Mouse (Mus musculus) left cerebral cortex, postnatal 4 days (tissue): ENCODE measurements around the gene 4931406P16Rik. TPM values are rescaled to one million over a fixed set of nuclear protein-coding genes. Genes with fewer than 3 reads are reported as not detected.
"Not testable (repeated sequence)": the region's sequence is repeated elsewhere in the genome, so short reads cannot be mapped to it uniquely, and the experiment has no call there.

Experiments
- DNase-seq: peaks from one replicate; pipeline ENCODE4 v3.0.0-alpha.2; 2022
- intact Hi-C: fragments of 180-260 bp; cut with DNase I; formaldehyde crosslinking; loops from one replicate; pipeline ENCODE4 v1.15.1; 2025
- total RNA-seq, 2 experiments: library from RNA; stranded (reverse); gene quantifications; 2 replicates each; pipeline ENCODE4 v1.2.3; 2021

The 4931406P16Rik gene
- 10 to 100 TPM; 50.3 to 64.9 TPM for total RNA-seq

DNA sequence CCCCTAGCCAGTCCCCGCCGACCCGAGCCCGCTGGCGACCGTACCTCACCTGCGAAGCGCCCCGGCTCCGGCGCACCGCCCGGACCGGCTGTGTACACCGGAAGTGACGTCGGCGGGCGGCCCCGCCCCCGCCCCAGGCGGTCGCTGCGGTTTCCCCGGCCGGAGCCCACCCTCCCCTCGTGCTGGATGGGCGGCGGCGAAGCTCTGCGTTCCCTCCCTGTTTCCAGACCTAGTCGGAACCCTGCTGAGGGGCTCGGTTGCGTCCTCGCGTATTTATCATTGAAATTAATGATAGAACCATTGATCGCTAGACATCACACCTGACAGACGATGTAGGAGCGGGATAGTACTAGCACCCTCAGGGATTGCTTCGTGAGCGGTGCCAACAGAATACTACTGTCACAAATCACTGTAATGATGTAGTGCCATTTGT is at the start of gene 4931406P16Rik:
TSS of gene 4931406P16Rik (minus strand) at position 109 of the 433 bp plus-strand sequence.
- DNase-seq: peak; percentile 90
- intact Hi-C loops: no loop called here

DNA sequence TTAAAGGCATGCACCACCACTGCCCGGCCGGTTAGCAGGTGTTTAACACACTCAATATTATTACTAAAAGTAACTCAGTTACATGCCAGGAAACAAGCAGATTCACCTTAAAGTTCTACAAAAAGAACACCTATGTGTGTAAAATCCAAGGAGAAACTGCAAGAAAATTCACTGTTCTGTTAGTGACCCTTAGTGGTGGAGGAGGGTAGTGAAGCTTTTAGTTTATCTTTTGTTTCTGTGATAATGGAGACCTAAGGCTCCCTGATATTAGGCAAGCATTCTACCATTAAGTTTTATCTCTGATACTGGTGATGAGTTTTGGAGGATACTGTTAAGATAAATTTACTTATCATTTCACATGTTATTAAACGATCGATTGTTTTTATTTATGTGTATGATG is 42.3 kb upstream of the 4931406P16Rik start:
- DNase-seq: no peak
- intact Hi-C loops: no loop called here

DNA sequence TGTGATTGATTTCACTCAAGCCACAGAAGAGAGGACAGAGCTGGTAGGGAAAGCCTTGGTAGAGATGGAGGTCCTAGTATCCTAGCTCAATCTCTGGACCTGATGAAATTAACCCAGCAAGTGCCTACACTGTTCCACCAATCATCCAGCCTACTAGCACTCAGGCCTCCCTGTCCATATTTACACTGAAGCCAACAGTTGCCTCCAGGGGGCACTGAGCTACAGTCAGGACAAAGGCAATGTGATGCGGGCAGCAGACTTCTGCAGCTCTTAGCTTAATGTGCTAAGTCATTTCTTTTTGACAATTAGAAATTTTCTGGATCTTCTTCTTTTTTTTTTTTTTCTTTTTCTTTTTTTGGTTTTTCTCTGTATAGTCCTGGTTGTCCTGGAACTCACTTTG is 38.6 kb upstream of the 4931406P16Rik start:
- intact Hi-C loops: loop anchor here (5.0 kb wide), 2 partner anchors 85 to 100 kb away; partner anchors contain the start of gene Gm6096
- peak; percentile 13 for DNase-seq

DNA sequence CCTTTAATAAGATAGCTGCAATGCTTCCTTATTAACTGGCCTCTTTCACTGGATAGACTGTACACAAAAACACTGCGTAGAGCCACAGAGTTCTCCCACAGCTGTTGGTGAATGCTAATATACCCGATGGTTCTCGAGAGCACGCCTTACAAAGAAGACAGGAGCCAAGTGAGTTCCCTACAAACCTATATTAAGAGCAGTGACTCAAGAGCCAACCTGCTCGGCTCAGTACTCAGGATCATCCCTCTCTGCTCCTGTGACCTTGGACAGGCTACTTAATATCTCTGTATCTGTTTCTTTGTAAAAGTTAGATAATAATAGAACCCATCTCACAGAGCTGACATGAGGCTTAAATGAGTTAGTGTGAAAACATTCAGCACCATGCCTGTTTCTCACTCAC is 36.8 kb upstream of the 4931406P16Rik start:
- intact Hi-C loops: loop anchor here (5.0 kb wide), 2 partner anchors 83 to 98 kb away; partner anchors contain the start of gene Gm6096
- DNase-seq: no peak

DNA sequence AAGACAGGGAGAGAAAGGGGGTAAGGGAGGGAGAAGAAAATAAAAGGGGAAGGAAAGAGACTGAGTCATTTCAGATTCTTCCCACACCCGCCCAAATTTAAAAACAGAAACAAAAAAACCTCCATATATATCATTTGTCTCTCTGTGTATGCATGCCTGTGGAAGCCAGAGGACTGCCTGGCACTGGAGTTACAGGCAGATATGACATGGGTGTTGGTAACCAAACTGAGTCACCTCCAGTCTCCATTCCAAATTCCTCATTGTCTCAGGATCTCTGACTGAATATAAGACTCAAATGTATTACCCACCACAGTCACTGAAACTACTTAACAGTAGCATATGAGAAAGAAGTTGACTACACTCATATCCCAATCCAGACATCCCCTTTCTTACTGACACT is 34.7 kb upstream of the 4931406P16Rik start:
- DNase-seq: no peak
- intact Hi-C loops: no loop called here

DNA sequence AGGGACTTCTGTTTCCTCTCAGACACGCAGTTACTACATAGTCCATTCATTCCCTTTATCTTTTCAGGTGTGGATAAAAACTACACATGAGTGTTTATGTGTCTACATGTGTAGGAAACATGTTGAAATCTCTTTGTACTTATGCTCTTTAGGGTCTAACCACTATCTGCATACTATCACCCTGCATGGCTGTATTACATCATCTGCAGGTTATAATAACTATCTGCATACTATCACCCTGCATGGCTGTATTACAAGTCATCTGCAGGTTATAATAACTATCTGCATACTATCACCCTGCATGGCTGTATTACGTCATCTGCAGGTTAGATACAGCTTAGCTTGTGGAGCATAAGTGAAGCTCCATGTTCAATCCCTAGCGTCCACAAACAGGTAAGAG is 33.7 kb upstream of the 4931406P16Rik start:
- intact Hi-C loops: no loop called here
- no peak for DNase-seq

DNA sequence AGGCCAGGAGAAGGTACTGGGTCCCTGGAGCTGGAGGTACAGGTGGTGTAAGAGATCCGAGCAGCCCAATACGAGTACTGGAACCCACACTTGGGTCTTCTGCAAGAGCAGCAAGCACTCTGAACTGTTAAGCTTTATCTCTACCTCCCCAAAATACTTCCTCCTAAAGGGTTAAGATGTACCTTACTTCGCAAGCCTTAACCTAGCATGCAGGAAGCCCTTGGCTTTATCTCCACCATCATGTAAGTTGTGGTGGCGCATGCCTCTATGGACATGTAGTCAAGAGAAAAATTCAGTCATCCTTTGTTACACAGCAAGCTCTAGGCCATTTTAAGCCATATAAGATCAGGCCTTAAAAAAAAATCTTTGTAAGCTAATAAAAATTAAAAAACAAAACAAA is 33.2 kb upstream of the 4931406P16Rik start:
- intact Hi-C loops: no loop called here
- DNase-seq: no peak

DNA sequence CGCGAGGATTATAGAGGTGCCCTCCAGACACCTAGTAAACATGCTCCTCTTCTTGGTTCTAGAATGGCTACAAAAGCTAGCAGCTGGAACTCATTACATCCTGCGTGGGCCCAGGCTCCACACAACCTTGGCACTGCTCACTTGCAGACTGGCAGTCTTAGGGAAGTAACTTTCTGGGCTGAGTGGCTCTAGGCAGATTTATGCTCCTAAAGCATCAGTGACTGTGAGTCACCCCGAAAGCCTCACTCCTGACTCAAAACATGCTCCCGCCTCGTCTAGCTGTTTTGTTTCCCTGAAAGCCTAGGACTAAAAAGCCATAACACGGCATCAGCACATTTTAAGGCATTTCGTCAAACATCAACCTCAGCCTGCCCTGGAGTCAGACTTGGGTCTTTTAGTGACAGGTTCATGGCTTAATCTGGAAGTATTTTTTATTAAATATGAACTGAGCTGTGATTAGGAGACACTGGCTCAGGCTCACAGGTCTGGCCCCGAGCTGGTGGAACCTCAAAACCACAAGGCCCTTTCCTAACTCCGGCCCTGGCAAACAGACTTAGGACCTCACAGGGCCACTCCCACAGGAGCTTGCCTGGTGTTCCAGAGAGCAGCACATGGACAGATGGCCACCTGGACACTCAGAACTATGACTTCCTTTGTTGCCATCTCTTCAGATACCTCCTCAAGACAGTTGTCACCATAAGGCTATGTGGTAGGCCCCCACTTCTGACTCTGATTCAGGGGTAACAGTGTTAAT is 28.9 kb upstream of the 4931406P16Rik start:
- intact Hi-C loops: no loop called here
- DNase-seq: no peak

DNA sequence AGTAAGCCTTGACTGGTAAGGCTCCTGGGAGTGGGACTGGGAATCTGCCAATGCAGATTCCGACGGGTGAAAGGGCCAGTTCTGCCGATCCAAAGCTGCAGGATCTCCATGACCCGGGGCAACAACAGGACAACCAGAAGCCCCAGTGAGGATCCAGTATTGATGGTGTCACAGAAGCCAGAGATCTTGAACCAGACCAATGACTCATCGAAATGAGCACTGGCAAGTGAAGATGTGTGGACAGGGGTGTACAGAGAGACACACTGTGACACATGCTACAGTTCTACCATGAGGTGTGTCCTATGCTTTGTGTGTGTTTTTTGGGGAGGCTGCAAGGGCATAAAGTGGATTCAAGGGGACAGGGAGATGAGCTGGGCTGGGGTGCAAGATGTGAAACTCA is 27.5 kb upstream of the 4931406P16Rik start:
- DNase-seq: no peak
- intact Hi-C loops: no loop called here

DNA sequence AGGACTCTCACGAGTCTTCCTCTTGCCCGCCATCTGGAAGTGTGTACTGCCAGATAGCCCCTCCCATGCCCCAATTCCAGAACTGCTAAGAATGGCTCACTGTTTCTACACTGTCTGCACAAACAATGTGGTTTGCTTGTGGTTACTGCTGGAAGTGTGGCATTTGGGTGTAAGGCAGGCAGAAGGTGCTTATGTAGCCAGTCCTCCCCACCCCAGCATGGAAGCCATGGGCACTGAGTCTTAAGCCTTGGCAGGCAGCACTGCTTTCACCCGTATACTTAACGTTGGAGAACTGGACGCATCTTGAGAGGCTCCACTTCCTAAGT is 25.8 kb upstream of the 4931406P16Rik start:
- intact Hi-C loops: no loop called here
- no peak for DNase-seq

DNA sequence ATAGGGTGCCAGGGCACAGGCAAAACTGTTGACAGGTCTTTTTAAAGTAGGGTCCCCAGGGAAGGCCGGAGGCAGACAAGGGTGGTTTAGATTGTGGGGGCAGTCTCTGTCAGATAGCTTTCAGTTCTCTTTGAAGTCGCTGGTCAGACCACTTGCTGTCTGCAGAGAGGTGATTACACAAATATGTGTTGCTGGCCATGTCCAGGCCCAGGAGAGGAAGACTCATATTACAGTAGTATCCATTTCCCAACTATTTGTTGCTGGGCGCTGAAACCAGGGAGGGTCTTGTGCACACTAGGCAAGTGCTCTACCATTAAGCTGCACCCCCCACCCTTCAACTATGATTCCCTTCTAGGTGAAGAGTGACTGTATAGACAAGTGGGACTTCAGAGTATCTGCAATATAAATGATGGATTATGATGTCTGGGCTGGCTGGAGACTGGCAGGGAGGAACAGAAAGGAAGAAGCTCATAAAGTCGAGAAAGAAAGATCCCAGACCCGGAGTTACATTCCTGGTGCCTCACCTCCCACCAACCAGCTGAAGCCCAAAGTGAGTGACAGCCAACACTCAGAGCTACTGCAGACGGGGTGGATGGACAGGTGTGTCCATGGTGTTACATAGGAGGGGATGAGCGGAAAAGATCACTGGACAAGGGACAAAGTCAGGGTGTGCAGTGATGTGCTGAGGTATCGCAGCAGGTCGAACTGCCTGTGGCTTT is 25.3 kb upstream of the 4931406P16Rik start:
- DNase-seq: no peak
- intact Hi-C loops: no loop called here

DNA sequence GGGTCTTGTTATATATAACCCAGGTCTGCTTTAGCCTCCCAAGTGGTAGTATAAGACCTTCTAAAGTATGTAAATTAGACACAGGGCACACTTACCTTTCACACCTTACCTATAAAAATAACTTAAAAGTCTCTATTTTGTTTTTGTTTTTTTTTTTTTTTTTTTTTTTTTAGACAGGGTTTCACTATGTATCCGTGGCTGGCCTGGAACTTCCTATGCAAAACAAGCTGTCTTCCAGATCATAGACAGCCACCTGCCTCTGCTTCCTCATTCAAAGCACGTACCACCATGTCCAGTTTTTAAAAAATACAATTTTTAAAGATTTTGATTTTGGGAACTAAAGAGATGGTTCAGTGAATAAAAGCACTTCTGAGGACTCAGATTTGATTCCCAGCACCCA is 23.9 kb upstream of the 4931406P16Rik start:
- intact Hi-C loops: no loop called here

DNA sequence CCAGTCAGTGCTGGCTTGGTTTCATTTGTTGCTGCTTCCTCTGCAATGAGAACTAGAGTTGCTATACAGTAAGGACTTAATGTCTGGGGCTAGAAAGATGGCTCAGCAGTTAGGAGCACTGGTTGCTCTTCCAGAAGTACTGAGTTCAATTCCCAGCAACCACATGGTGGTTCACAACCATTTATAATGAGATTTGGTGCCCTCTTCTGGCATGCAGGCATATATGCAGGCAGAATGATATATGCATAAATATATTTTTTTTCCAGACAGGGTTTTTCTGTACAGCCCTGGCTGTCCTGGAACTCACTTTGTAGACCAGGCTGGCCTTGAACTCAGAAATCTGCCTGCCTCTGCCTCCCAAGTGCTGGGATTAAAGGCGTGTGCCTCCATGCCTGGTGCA is 23.2 kb upstream of the 4931406P16Rik start:
- DNase-seq, intact Hi-C loops: not testable (repeated sequence)

More for the DNA sequence above, 23.9 kb upstream of the 4931406P16Rik start:
- no peak for DNase-seq

DNA sequence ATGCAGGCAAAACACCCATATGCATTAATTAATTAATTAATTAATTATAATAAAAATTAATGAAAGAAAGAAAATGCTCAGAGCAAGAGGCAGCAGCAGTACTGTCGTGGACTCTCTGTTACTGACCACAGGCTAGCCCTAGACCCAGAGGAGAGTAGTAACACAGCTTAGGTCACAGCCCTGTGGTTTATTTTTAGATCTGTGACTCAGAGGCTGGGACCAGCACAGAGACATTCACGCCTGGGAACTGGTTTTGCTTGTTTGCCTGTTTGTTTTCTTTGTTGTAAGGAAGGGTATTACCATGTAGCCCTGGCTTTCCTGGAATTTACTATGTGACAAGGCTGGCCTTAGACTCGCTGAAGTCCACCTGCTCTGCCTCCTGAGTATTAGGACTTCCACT is 14.1 kb upstream of the 4931406P16Rik start:
- intact Hi-C loops: no loop called here
- DNase-seq: no peak

DNA sequence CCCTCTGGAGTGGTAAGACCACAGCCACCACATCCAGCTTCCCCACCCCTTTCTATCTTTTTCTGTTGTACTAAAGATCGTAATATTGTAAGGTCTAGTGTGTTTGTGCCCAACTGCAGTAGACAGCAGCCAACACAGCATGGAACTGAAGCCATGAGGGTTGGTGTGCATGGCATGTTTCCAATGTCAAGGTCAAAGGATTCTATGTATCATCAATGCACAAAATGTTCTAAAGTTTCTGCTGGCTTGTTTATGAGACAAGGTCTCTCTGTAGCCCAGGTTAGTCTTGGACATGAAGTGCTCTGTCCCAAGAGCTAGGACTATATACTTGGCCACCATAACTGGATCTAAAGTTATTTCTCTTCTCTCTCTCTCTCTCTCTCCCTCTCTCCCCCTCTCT is 11.5 kb upstream of the 4931406P16Rik start:
- DNase-seq: no peak
- intact Hi-C loops: no loop called here

DNA sequence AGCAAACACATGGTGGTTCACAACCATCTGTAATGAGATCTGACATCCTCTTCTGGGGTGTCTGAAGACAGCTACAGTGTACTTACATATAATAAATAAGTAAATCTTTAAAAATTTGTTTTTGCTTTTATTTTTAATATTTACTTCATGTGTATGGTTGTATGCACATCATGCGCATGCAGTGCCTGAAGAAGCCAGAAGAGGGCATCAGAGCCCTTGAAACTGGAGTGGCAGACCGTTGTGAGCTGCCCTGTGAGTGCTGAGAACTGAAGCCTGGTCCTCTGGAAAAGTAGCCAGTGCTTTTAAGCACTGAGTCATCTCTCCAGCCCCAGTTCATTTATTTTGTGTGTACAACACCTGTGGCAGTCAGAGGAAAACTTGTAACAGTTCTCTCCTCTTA is 10.7 kb upstream of the 4931406P16Rik start:
- DNase-seq: no peak
- intact Hi-C loops: no loop called here

DNA sequence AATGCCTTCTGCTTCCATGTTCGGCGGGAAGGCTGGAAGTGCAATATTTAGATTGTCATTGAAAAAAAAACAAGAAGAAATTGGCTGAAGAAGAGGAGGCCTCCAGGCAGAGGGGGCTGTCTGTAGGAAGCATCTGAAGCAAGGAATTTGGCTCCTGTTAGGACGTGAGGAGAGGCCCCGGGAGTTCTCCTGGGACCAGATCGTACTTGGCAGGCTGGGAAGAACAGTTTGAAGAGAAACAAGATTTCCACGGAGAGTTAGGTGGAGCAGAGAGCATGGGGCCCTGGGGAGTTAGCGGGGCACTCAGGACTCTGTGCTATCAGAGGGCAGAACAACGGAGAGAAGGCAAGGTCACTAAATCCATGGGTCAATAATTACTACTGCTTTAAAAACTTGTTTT is 10.0 kb upstream of the 4931406P16Rik start:
- intact Hi-C loops: no loop called here
- DNase-seq: no peak

DNA sequence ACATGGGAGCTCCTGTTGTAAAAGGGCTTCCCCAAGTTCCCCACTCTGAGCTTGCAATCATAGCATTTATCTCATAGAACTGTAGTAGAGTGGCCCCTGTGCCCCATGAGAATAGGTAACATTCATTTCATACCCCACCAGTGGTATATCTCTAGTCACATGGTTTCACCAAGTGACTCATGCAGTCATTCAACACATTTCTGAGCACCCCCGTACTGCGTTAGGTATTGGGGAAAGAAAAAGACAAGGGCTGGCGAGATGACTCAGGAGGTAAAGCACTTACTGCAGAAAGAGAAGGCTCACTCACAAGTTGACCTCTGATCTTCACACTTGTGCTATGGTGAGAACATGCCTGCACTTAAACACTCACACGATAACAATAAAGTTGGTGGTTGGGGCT is 8.6 kb upstream of the 4931406P16Rik start:
- DNase-seq: no peak
- intact Hi-C loops: no loop called here

DNA sequence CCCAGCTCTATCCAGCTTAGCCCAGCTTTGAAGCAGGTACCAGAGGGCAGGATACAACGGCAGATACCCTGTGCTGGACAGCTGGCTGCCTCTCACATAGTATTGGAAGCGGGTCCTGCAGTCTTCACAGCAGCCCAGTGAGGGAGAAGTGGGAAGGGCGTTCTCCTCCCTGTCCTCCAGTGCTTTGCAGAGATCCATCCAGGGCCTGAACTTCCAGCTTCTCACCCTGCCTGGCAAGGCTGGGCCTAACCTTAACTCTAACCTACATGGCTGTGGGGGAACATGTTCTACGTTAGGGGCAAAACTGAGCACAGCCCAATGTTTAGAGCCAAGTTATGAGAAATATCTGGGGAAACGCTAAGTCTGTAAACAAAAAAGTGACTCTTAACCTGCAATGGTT is 7.8 kb upstream of the 4931406P16Rik start:
- intact Hi-C loops: no loop called here
- no peak for DNase-seq

DNA sequence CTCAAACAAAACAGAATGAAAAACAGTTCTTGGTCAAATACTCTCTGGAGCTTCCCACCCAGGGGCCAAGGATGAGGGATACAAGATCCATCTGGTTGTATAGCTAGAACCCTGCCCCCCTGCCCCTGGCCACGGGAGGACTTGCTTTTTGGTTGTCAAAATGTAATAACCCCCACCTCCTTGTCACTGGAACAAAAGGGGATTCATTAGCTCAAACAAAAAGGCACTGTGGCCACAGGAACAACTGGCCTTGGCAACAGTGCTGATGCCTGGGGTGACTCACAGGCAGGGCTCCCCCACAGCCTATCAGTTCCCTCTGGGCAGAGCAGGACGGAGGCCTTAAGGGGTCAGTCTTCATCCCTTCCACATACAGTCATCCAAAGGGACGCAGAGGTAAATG is 6.6 kb upstream of the 4931406P16Rik start:
- DNase-seq: peak; percentile 48
- intact Hi-C loops: no loop called here

DNA sequence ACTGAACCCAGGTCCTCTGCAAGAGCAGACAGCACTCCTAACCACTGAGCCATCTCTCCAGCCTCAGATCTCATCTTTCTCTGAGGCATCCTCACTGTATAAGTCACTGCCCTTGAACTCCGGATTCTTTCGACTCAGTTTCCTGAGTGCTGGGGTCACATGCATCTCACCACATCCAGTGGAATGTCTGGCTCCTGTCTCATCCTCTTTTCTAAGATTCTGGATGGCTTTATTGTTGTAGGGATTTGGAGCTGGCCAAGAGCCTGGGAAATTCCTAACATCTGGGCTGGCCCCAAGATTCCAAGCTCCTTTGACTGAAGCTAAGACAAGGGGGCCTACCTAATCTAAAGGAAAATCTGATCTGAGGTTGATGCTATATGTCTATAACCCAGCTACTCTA is 5.8 kb upstream of the 4931406P16Rik start:
- no peak for DNase-seq
- intact Hi-C loops: no loop called here

DNA sequence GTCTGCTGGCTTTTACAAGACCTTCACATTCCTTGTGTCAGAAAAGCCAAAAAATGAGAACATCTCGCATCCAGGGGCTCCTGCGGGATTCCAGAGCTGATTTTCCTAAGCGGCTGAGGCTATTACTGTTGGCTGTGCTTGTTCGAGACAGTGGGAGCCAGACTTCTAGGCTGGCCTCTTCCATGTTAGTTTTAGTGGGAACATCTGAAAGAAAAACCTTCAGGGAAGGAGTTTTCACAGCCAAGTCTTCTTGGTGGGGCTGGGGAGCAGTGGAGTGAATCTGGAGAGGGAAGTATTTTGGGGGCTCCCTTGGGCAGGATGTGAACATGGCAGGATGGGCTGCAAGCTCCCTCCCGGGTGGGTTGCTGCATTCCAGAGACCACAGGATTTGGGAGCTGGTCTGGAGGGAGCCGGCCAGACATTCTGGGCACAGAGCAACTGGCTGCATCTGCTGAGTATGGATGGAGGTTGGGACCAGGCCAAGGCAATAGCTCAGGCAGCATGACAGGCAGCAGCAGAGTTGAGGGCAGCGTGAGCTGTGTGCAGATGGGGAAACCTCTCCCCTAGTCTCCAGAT is 4.6 kb upstream of the 4931406P16Rik start:
- DNase-seq: peak; percentile 76

More for the DNA sequence above, 4.6 kb upstream of the 4931406P16Rik start:
- intact Hi-C loops: no loop called here
